Comparison of ENCODE assay signal across 25 mouse cellular contexts in genomic region chr10:95862664-95863063, GRCm38 (mm10). TPM values are rescaled to one million over a fixed set of nuclear protein-coding genes. Genes with fewer than 3 reads are reported as not detected.
A peak's percentile ranks its signal among the peaks of the same experiment; 100 is the strongest.
DNase-seq lines count a peak whose midpoint lies in the region; ATAC-seq and TF ChIP-seq lines count a peak whose summit lies in the region.
"Had no signal": no experiment of that assay in that cellular context is flagged by ENCODE, and none has a peak within 500 bp of the region (broad histone marks: within the 10 kb centered on the region; RNA-seq: fewer than 3 reads in every experiment).

No protein-coding gene starts in this region.

- TF ChIP-seq POLR2A in ES-Bruce4 (IDR thresholded peaks at IDR 0.05; ENCODE audit: insufficient read depth, low read length), result no peak

- no peak overlapping the region for H3K27ac ChIP-seq in liver, postnatal 0 days (ENCODE audit: low read depth)
- H3K27ac ChIP-seq in ES-Bruce4 (ENCODE audit: insufficient read depth, low read length), result peak overlapping the region; percentile 64
- peak overlapping the region; percentile 39 for H3K27ac ChIP-seq in lung, embryonic 16.5 days (ENCODE audit: low read length)
- H3K27ac ChIP-seq in stomach, postnatal 0 days (replicated peaks), result no peak overlapping the region
- H3K27ac ChIP-seq: forebrain, embryonic 12.5 days; limb, embryonic 15.5 days; macrophage; midbrain, embryonic 12.5 days; neural tube, embryonic 12.5 days had no signal

- no peak for ATAC-seq in liver, postnatal 0 days
- ATAC-seq in lung, embryonic 16.5 days (ENCODE audit: low read depth), result peak; percentile 84
- peak; percentile 93 for ATAC-seq in stomach, postnatal 0 days (ENCODE audit: low FRiP score, low TSS enrichment)
- ATAC-seq in megakaryocyte-erythroid progenitor cell, adult 5-6 weeks (replicated peaks; ENCODE audit: low FRiP score, low TSS enrichment, poor library complexity, severe bottlenecking), result no peak
- ATAC-seq: hindbrain, embryonic 16.5 days had no signal

- H3K4me2 ChIP-seq in liver, postnatal 0 days (ENCODE audit: low read depth, low read length), result no peak overlapping the region
- H3K4me2 ChIP-seq in lung, embryonic 16.5 days (ENCODE audit: low read depth, low read length), result no peak overlapping the region
- H3K4me2 ChIP-seq in stomach, postnatal 0 days (replicated peaks; ENCODE audit: low read depth), result no peak overlapping the region
- H3K4me2 ChIP-seq: forebrain, embryonic 12.5 days; limb, embryonic 15.5 days; midbrain, embryonic 12.5 days; neural tube, embryonic 12.5 days had no signal

- no peak for TF ChIP-seq CTCF in liver, postnatal 0 days (IDR thresholded peaks at IDR 0.05; ENCODE audit: low read depth)
- no peak for TF ChIP-seq CTCF in ES-Bruce4 (IDR thresholded peaks at IDR 0.05; ENCODE audit: low read depth, low read length)
- no peak for TF ChIP-seq CTCF in stomach, postnatal 0 days (IDR thresholded peaks at IDR 0.05; ENCODE audit: low read depth)

- 64% methylated on average over 3 of the region's 3 CpGs for WGBS in liver, postnatal 0 days (ENCODE audit: insufficient replicate concordance)
- WGBS in lung, embryonic 16.5 days, result 50% methylated on average over 3 of the region's 3 CpGs
- WGBS in stomach, postnatal 0 days, result 57% methylated on average over 3 of the region's 3 CpGs

- TF ChIP-seq EP300 in liver, postnatal 0 days (IDR thresholded peaks at IDR 0.05; ENCODE audit: low read depth), result no peak
- no peak for TF ChIP-seq EP300 in ES-Bruce4 (IDR thresholded peaks at IDR 0.05; ENCODE audit: insufficient read depth, low read depth, low read length)
- no peak for TF ChIP-seq EP300 in stomach, postnatal 0 days (optimal IDR thresholded peaks at IDR 0.05)

- H3K4me1 ChIP-seq in liver, postnatal 0 days (ENCODE audit: insufficient read depth), result no peaks in the 10 kb centered on the region
- peaks cover 4% of the 10 kb centered on the region for H3K4me1 ChIP-seq in ES-Bruce4 (ENCODE audit: control insufficient read depth, insufficient read depth, low read length)
- peaks cover 8% of the 10 kb centered on the region; the same call in 1 of the 2 replicates for H3K4me1 ChIP-seq in lung, embryonic 16.5 days (replicated peaks; ENCODE audit: control insufficient read depth, insufficient read depth, low read length)
- H3K4me1 ChIP-seq in stomach, postnatal 0 days (replicated peaks; ENCODE audit: control insufficient read depth, insufficient read depth), result 0 out of 2 replicates have a peak, but pooled peaks cover 3% of the 10 kb centered on the region
- H3K4me1 ChIP-seq: forebrain, embryonic 12.5 days; limb, embryonic 15.5 days; midbrain, embryonic 12.5 days; neural tube, embryonic 12.5 days had no signal

- DNase-seq in liver, postnatal 0 days, result peak; percentile 1
- no peak for DNase-seq in liver
- peak; percentile 67 for DNase-seq in stomach, postnatal 0 days (ENCODE audit: low spot score)
- DNase-seq in natural killer cell, adult 2 months (ENCODE audit: low spot score in 2 of 2), result no peak
- DNase-seq: cerebellum, adult 8-10 months; heart, adult 18-20 months; heart, postnatal 4 days; kidney, adult 11 months; right cerebral cortex, postnatal 4 days; thymus, postnatal 25 days had no signal

- H3K9ac ChIP-seq in liver, postnatal 0 days (replicated peaks), result no peak overlapping the region
- no peak overlapping the region for H3K9ac ChIP-seq in ES-Bruce4 (ENCODE audit: low read depth, poor library complexity, severe bottlenecking)
- H3K9ac ChIP-seq in lung, embryonic 16.5 days (ENCODE audit: low read length), result no peak overlapping the region
- no peak overlapping the region for H3K9ac ChIP-seq in stomach, postnatal 0 days (ENCODE audit: low read length)
- H3K9ac ChIP-seq: forebrain, embryonic 12.5 days; limb, embryonic 15.5 days; midbrain, embryonic 12.5 days; neural tube, embryonic 12.5 days had no signal

- no peaks in the 10 kb centered on the region for H3K36me3 ChIP-seq in liver, postnatal 0 days (replicated peaks; ENCODE audit: insufficient read depth, low read length)
- no peaks in the 10 kb centered on the region for H3K36me3 ChIP-seq in ES-Bruce4 (ENCODE audit: control insufficient read depth, insufficient read depth, low read length, poor library complexity, severe bottlenecking)
- H3K36me3 ChIP-seq in lung, embryonic 16.5 days (ENCODE audit: control insufficient read depth, insufficient read depth, low read length), result no peaks in the 10 kb centered on the region
- H3K36me3 ChIP-seq in stomach, postnatal 0 days (ENCODE audit: control insufficient read depth, insufficient read depth, low read length), result no peaks in the 10 kb centered on the region
- H3K36me3 ChIP-seq: forebrain, embryonic 12.5 days; limb, embryonic 15.5 days; midbrain, embryonic 12.5 days; neural tube, embryonic 12.5 days had no signal

- no peaks in the 10 kb centered on the region for H3K27me3 ChIP-seq in liver, postnatal 0 days (ENCODE audit: insufficient read depth, low read length)
- H3K27me3 ChIP-seq in ES-Bruce4 (ENCODE audit: control insufficient read depth, insufficient read depth, low read length, poor library complexity, severe bottlenecking), result no peaks in the 10 kb centered on the region
- no peaks in the 10 kb centered on the region for H3K27me3 ChIP-seq in lung, embryonic 16.5 days (ENCODE audit: control insufficient read depth, insufficient read depth, low read depth, low read length)
- H3K27me3 ChIP-seq in stomach, postnatal 0 days (ENCODE audit: control insufficient read depth, insufficient read depth, low read length), result no peaks in the 10 kb centered on the region
- H3K27me3 ChIP-seq: forebrain, embryonic 12.5 days; limb, embryonic 15.5 days; midbrain, embryonic 12.5 days; neural tube, embryonic 12.5 days had no signal

- H3K4me3 ChIP-seq in liver, postnatal 0 days (ENCODE audit: low read depth, low read length), result no peak overlapping the region
- H3K4me3 ChIP-seq in ES-Bruce4 (ENCODE audit: low read depth, low read length), result no peak overlapping the region
- no peak overlapping the region for H3K4me3 ChIP-seq in lung, embryonic 16.5 days (ENCODE audit: low read length)
- no peak overlapping the region for H3K4me3 ChIP-seq in stomach, postnatal 0 days (ENCODE audit: low read depth, low read length)
- H3K4me3 ChIP-seq: forebrain, embryonic 12.5 days; limb, embryonic 15.5 days; midbrain, embryonic 12.5 days; neural tube, embryonic 12.5 days had no signal

- H3K9me3 ChIP-seq in liver, postnatal 0 days (ENCODE audit: low read length), result no peaks in the 10 kb centered on the region
- H3K9me3 ChIP-seq in ES-Bruce4 (replicated peaks; ENCODE audit: control insufficient read depth, insufficient read depth, low read length, poor library complexity, severe bottlenecking), result no peaks in the 10 kb centered on the region
- no peaks in the 10 kb centered on the region for H3K9me3 ChIP-seq in lung, embryonic 16.5 days (ENCODE audit: control insufficient read depth, low read length)
- no peaks in the 10 kb centered on the region for H3K9me3 ChIP-seq in stomach, postnatal 0 days (ENCODE audit: control insufficient read depth, low read length)
- H3K9me3 ChIP-seq: forebrain, embryonic 12.5 days; limb, embryonic 15.5 days; midbrain, embryonic 12.5 days; neural tube, embryonic 12.5 days had no signal

RNA-seq across cellular contexts. Expression of gene Gm33543, which starts 19.9 kb away (rescaled TPM):
- polyA plus RNA-seq in liver, postnatal 0 days (2015; fragmentation: Nextera tagmentation; extraction: Ambion mirVana), result 1.2 and 1.4 TPM in 2 replicates
- polyA plus RNA-seq in ES-Bruce4 (2011; ENCODE audit: insufficient read depth, insufficient read length, low read depth, missing spikeins), result not detected in 2 replicates
- polyA plus RNA-seq in lung, embryonic 16.5 days (2015; fragmentation: Nextera tagmentation; extraction: Ambion mirVana), result not detected in 2 replicates
- polyA plus RNA-seq in stomach, postnatal 0 days (2015; fragmentation: Nextera tagmentation; extraction: Ambion mirVana), result not detected in 2 replicates
- total RNA-seq in megakaryocyte-erythroid progenitor cell, adult 5-6 weeks (2014; fragmentation: Nextera tagmentation), result not detected in 2 replicates
- not detected in 2 replicates for total RNA-seq in megakaryocyte-erythroid progenitor cell, adult 5-6 weeks (2017)
- total RNA-seq: ES-E14; monocyte, adult 5-6 weeks had no signal
- polyA plus RNA-seq: embryonic facial prominence, embryonic 11.5 days; forebrain, embryonic 12.5 days; frontal cortex, adult 2 months; heart, embryonic 14.5 days; hindbrain, embryonic 16.5 days; large intestine, adult 2 months; limb, embryonic 15.5 days; macrophage; midbrain, embryonic 12.5 days; neural tube, embryonic 12.5 days had no signal

Comparison
In these comparisons a context has a peak if more than half of its experiments do, and no peak if none do; other contexts are left out.
1. DNase-seq: peak in liver, postnatal 0 days (single experiment) and stomach, postnatal 0 days (single experiment); none in liver (single experiment) and natural killer cell, adult 2 months (0 of 2).
2. ATAC-seq: peak in lung, embryonic 16.5 days (single experiment) and stomach, postnatal 0 days (single experiment); none in liver, postnatal 0 days (single experiment) and megakaryocyte-erythroid progenitor cell, adult 5-6 weeks (single experiment).
3. H3K27ac ChIP-seq: peak in ES-Bruce4 (single experiment) and lung, embryonic 16.5 days (single experiment); none in liver, postnatal 0 days (single experiment) and stomach, postnatal 0 days (single experiment).